9 mouse cellular contexts compared by ENCODE assay signal in the genomic region with DNA sequence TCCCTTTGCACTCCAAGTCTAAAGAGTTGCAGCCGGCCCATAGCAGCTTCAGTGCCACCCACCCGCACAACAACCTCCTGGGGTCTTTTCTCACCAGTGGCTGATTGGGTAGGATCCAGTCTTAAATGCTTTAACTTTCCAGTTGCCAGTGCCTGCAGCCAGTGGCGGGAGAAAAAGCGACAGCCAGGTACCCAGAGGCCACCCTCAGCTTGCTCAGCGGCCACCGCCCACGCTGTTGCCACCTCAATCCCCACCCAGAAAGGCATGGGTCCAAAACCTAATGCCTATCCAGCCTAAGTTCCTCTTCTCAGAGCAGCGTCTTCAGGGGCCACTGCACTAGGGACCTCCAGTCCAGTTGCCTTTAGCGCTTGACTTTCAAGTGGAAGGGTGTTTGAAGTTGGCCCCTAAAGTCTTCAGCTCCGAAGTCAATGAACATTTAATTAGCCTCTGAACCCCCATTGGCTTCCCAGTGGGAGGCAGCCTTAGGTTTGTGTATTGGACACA. TPM values are rescaled to one million over a fixed set of nuclear protein-coding genes. Genes with fewer than 3 reads are reported as not detected.
DNase-seq lines count a peak whose midpoint lies in the region; ATAC-seq and TF ChIP-seq lines count a peak whose summit lies in the region.
"Had no signal": no experiment of that assay in that cellular context is flagged by ENCODE, and none has a peak within 500 bp of the region (broad histone marks: within the 10 kb centered on the region; RNA-seq: fewer than 3 reads in every experiment).

No protein-coding gene starts in this region.

- no peak for TF ChIP-seq CTCF in heart, postnatal 0 days (IDR thresholded peaks at IDR 0.05; ENCODE audit: low read depth)

- peak overlapping the region; percentile 68 for H3K9ac ChIP-seq in heart, embryonic 15.5 days
- H3K9ac ChIP-seq in heart, postnatal 0 days (replicated peaks; ENCODE audit: low read depth, low read length): peak overlapping the region; percentile 55

- no peak for TF ChIP-seq EP300 in heart, postnatal 0 days (IDR thresholded peaks at IDR 0.05; ENCODE audit: low read depth)

- H3K36me3 ChIP-seq in heart, embryonic 15.5 days: no peaks in the 10 kb centered on the region
- H3K36me3 ChIP-seq in heart, postnatal 0 days (replicated peaks; ENCODE audit: control insufficient read depth, insufficient read depth, low read length): no peaks in the 10 kb centered on the region

- H3K4me2 ChIP-seq in heart, embryonic 15.5 days: peak overlapping the region; percentile 68
- H3K4me2 ChIP-seq in heart, postnatal 0 days (ENCODE audit: low read depth, low read length): peak overlapping the region; percentile 66

- H3K4me3 ChIP-seq in heart, embryonic 15.5 days: peak overlapping the region; percentile 69
- H3K4me3 ChIP-seq in heart, postnatal 0 days (ENCODE audit: low read depth, low read length): peak overlapping the region; percentile 67

- ATAC-seq in heart, embryonic 15.5 days (replicated peaks; ENCODE audit: insufficient number of reproducible peaks, insufficient read depth, low FRiP score, low read depth): no peak
- no peak for ATAC-seq in heart, postnatal 0 days (ENCODE audit: insufficient read depth, low read depth)
- peak; percentile 56 for ATAC-seq in megakaryocyte, adult 5-6 weeks (ENCODE audit: poor library complexity, severe bottlenecking)

- DNase-seq in heart, adult 8-10 months (ENCODE audit: low spot score): no peak
- DNase-seq in brain, adult 2 months (ENCODE audit: low read depth, low spot score): peak; percentile 16
- no peak for DNase-seq in heart, postnatal 0 days (ENCODE audit: low spot score)
- no peak for DNase-seq in layer of hippocampus, adult 11-12 months (ENCODE audit: low spot score)
- DNase-seq in adrenal gland, postnatal 14 days: no peak
- no peak for DNase-seq in B cell, adult 2 months

- H3K27ac ChIP-seq in heart, embryonic 15.5 days: no peak overlapping the region
- H3K27ac ChIP-seq in heart, postnatal 0 days (ENCODE audit: low read depth): no peak overlapping the region

- WGBS in heart, embryonic 15.5 days: 7% methylated on average over 10 of the region's 10 CpGs
- WGBS in heart, postnatal 0 days: 16% methylated on average over 10 of the region's 10 CpGs

- H3K4me1 ChIP-seq in heart, embryonic 15.5 days (replicated peaks): 0 out of 2 replicates have a peak, but pooled peaks cover 3% of the 10 kb centered on the region
- H3K4me1 ChIP-seq in heart, postnatal 0 days (ENCODE audit: control insufficient read depth, insufficient read depth): no peaks in the 10 kb centered on the region; the same call in 1 of the 2 replicates

- 0 out of 2 replicates have a peak, but pooled peaks cover 6% of the 10 kb centered on the region for H3K27me3 ChIP-seq in heart, embryonic 15.5 days
- H3K27me3 ChIP-seq in heart, postnatal 0 days (ENCODE audit: control insufficient read depth, insufficient read depth, low read length): no peaks in the 10 kb centered on the region

- no peaks in the 10 kb centered on the region for H3K9me3 ChIP-seq in heart, embryonic 15.5 days (replicated peaks)
- no peaks in the 10 kb centered on the region for H3K9me3 ChIP-seq in heart, postnatal 0 days (replicated peaks; ENCODE audit: control insufficient read depth, low read length)

RNA-seq across cellular contexts. Expression of a gene that starts 1.0 kb away (rescaled TPM):
- polyA plus RNA-seq in heart, embryonic 15.5 days (2015; fragmentation: Nextera tagmentation; extraction: Ambion mirVana): 4.8 and 5.6 TPM in 2 replicates
- total RNA-seq in heart, adult 8-10 months (2022): 1 to 10 TPM; 2.2 to 3.5 (median 2.8) TPM
- total RNA-seq in heart, postnatal 0 days (2014; rRNA removed; ENCODE audit: low replicate concordance): 3.1 and 4.2 TPM in 2 replicates
- 2.5 and 3.1 TPM in 2 replicates for polyA plus RNA-seq in heart, postnatal 0 days (2015; fragmentation: Nextera tagmentation; extraction: Ambion mirVana)
- total RNA-seq in megakaryocyte, adult 5-6 weeks (2015): 2.6 and 5.3 TPM in 2 replicates
- total RNA-seq in megakaryocyte, adult 5-6 weeks (2017): 1.5 and 2.5 TPM in 2 replicates
- 3.8 and 4.7 TPM in 2 replicates for total RNA-seq in adrenal gland, postnatal 14 days (2021)
- polyA plus RNA-seq: large intestine, adult 2 months had no signal
